Mouse (Mus musculus) hindbrain, embryonic 14.5 days (tissue): ENCODE data around the gene Prkcg. TPM values are rescaled to one million over a fixed set of nuclear protein-coding genes. Genes with fewer than 3 reads are reported as not detected.

ENCODE experiments used
- ATAC-seq: fragments of 200-750 bp; cut with Nextera tagmentation; 2 replicates; pipeline ENCODE4 v1.8.0; 2017; ENCODE audit warnings: moderate number of reproducible peaks, mild to moderate bottlenecking, moderate TSS enrichment, moderate library complexity; ENCODE audit not compliant: low FRiP score
- DNase-seq: peaks from one replicate; pipeline ENCODE4 v3.0.0-alpha.2; 2015; ENCODE audit warnings: low spot score
- H3K27ac ChIP-seq: fragments of 300-500 bp; sonication (generic); 2 replicates; pipeline ENCODE4 v1.5.1; 2014; ENCODE audit warnings: mild to moderate bottlenecking, moderate library complexity
- H3K27me3 ChIP-seq: fragments of 300-500 bp; sonication (generic); 2 replicates; pipeline ENCODE4 v1.6.1; 2014; ENCODE audit warnings: mild to moderate bottlenecking, low read length, mixed read lengths; ENCODE audit not compliant: control insufficient read depth, insufficient read depth
- H3K36me3 ChIP-seq: fragments of 300-500 bp; sonication (generic); replicated peaks from 2 replicates; pipeline ENCODE4 v1.6.1; 2014; ENCODE audit not compliant: control insufficient read depth, insufficient read depth
- H3K4me1 ChIP-seq: fragments of 300-500 bp; sonication (generic); replicated peaks from 2 replicates; pipeline ENCODE4 v1.6.1; 2014; ENCODE audit warnings: antibody characterized with exemption, low read length, mixed read lengths; ENCODE audit not compliant: control insufficient read depth, insufficient read depth
- H3K4me2 ChIP-seq: fragments of 300-500 bp; sonication (generic); replicated peaks from 2 replicates; pipeline ENCODE4 v1.6.1; 2014; ENCODE audit warnings: mild to moderate bottlenecking, moderate library complexity
- H3K4me3 ChIP-seq: fragments of 300-500 bp; sonication (generic); replicated peaks from 2 replicates; pipeline ENCODE4 v1.5.1; 2014; ENCODE audit warnings: mild to moderate bottlenecking, low read length
- H3K9ac ChIP-seq: fragments of 300-500 bp; sonication (generic); 2 replicates; pipeline ENCODE4 v1.6.1; 2014
- H3K9me3 ChIP-seq: fragments of 300-500 bp; sonication (generic); 2 replicates; pipeline ENCODE4 v1.6.1; 2016; ENCODE audit warnings: low read length; ENCODE audit not compliant: control insufficient read depth
- WGBS: fragments of 180-500 bp; shearing (Covaris S2); extraction: QIAGEN DNeasy Blood & Tissue Kit; methylation state at CpG from one replicate; pipeline ENCODE4 v1.1.7; 2014; 5-methylcytosine and 5-hydroxymethylcytosine counted together
- polyA plus RNA-seq: library from polyadenylated mRNA; unstranded; fragments of >200 nt; fragmentation: Nextera tagmentation; extraction: Ambion mirVana; gene quantifications from 2 replicates; pipeline ENCODE4 v1.2.1, GENCODE M21; 2014

Prkcg gene
- polyA plus RNA-seq, 1 experiment from 2014 or later: 1.1 TPM

DNA sequence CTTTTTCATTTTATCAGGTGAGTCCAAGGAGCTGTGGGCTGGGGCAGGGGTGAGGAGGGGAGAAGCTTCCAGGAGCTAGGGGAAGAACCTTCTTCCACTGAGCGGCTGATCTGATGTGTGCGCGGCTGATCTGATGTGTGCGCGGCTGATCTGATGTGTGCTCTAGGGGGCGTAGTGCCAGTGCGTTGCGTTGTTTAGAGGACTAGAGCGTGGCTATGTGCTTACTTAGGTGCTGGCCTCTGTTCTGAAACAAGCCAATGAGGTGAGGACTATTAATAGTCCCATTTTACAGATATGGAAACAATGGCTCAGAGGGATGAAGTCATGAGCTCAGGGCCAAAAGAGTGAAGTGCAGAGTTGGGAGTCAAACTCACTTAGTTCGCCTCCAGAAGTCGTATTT, 50.0 kb downstream of the Prkcg start:
- Histone ChIP-seq H3K9me3 (no peaks in the 10 kb centered on the region), H3K9ac (no peak overlapping the region), H3K4me2 (no peak overlapping the region), H3K27me3 (no peaks in the 10 kb centered on the region), H3K4me3 (no peak overlapping the region), H3K36me3 (peaks cover 49% of the 10 kb centered on the region), H3K27ac (no peak overlapping the region), H3K4me1 (peaks cover 5% of the 10 kb centered on the region; the same call in 1 of the 2 replicates)
- ATAC-seq (no peak), DNase-seq (no peak)
- WGBS: 95% methylated on average over 11 of the region's 11 CpGs

- Histone ChIP-seq H3K9me3 (no peaks in the 10 kb centered on the region), H3K4me3 (no peak overlapping the region), H3K4me2 (no peak overlapping the region), H3K9ac (no peak overlapping the region), H3K4me1 (no peaks in the 10 kb centered on the region), H3K36me3 (peaks cover 82% of the 10 kb centered on the region), H3K27me3 (no peaks in the 10 kb centered on the region), H3K27ac (no peak overlapping the region)
- DNase-seq: no peak
- no peak for ATAC-seq
- 96% methylated on average over 3 of the region's 3 CpGs for WGBS
Observed at GRCm38 (mm10) chr7:3343861-3344260, 54.9 kb downstream of the Prkcg start.

- no peak overlapping the region for H3K9ac ChIP-seq
- H3K36me3 ChIP-seq: peaks cover 85% of the 10 kb centered on the region
- no peaks in the 10 kb centered on the region for H3K4me1 ChIP-seq
- no peak for ATAC-seq
- no peak overlapping the region for H3K27ac ChIP-seq
- no peak overlapping the region for H3K4me2 ChIP-seq
- no peak overlapping the region for H3K4me3 ChIP-seq
- no peak for DNase-seq
- no peaks in the 10 kb centered on the region for H3K27me3 ChIP-seq
- no peaks in the 10 kb centered on the region for H3K9me3 ChIP-seq
- 93% methylated on average over 3 of the region's 3 CpGs for WGBS
Observed at GRCm38 (mm10) chr7:3345301-3345700, 56.3 kb downstream of the Prkcg start.

DNA sequence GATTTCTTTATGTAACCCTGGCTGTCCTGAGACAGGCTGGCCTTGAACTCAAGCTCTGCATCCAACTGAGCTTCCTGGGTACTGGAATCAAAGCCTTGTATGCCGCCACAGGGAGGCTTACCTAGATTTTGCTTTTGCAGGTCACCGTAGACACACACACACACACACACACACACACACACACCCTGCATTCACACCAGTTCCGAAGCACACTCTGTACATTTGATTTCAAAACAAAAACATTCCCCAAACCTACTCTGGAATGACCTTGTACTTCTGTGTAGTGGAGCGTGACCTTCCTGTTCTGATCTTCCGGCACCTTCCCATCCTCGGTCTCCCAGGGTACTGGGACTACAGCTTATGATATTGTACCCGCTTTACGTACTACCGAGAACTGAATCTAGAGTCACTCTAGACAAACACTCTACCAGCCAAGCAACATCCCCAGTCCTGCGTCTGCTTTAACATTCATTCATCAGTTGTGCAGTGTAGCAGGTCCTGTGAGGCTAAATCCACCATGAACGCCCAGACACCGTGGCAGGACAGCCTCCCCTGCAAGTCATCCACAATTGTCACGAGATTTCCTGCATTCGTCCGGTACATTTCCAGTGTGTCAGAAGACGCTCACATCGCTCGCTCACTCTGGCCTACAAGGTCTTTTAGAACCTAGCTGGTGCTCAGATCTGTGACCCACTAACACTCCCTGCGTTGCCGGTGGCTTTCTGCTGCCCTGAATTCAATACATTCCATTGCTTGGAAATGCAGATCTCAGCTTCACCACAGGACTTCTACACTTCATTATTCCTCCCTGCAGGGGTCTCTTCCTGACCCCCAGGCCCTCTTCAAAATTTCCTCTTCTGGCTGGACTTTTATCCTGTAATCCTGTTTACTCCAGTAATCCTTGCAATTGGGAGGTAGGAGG, 58.6 kb downstream of the Prkcg start:
- Histone ChIP-seq H3K9me3 (no peaks in the 10 kb centered on the region), H3K9ac (no peak overlapping the region), H3K27me3 (no peaks in the 10 kb centered on the region), H3K4me2 (no peak overlapping the region), H3K36me3 (peaks cover 84% of the 10 kb centered on the region), H3K4me1 (no peaks in the 10 kb centered on the region), H3K27ac (no peak overlapping the region), H3K4me3 (no peak overlapping the region)
- 35% methylated on average over 20 of the region's 20 CpGs for WGBS
- ATAC-seq: no peak
- DNase-seq: no peak

DNA sequence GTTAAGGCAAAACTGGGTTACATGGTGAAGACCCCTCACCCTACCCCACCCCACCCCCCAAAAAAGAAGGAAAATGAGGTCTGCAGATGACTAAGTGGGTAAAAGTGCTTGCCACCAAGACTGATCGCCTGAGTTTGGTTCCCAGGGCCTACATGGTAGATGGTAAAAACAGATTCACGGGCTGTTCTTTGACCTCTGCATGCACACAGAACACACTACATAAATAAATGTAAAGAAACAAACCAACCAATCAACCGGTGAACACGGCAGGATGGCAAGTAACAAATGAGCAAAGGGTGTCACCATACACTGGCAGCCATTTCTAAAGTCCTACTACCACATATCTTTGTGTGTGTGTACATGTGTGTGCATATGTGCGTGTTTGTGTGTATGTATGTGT, 59.3 kb downstream of the Prkcg start:
- WGBS: 62% methylated on average over 5 of the region's 5 CpGs
- no peak overlapping the region for H3K9ac ChIP-seq
- H3K36me3 ChIP-seq: peaks cover 78% of the 10 kb centered on the region
- H3K9me3 ChIP-seq: no peaks in the 10 kb centered on the region
- no peak overlapping the region for H3K4me2 ChIP-seq
- H3K27ac ChIP-seq: no peak overlapping the region
- ATAC-seq (no peak), DNase-seq (no peak)
- no peak overlapping the region for H3K4me3 ChIP-seq
- no peaks in the 10 kb centered on the region for H3K4me1 ChIP-seq
- no peaks in the 10 kb centered on the region for H3K27me3 ChIP-seq

GRCm38 (mm10) chr7:3349775-3350174, 60.8 kb downstream of the Prkcg start:
- no peaks in the 10 kb centered on the region for H3K4me1 ChIP-seq
- no peak overlapping the region for H3K4me2 ChIP-seq
- peaks cover 70% of the 10 kb centered on the region for H3K36me3 ChIP-seq
- no peak overlapping the region for H3K4me3 ChIP-seq
- H3K27ac ChIP-seq: no peak overlapping the region
- DNase-seq: no peak
- 90% methylated on average over 9 of the region's 9 CpGs for WGBS
- ATAC-seq: no peak
- no peaks in the 10 kb centered on the region for H3K27me3 ChIP-seq
- no peak overlapping the region for H3K9ac ChIP-seq
- no peaks in the 10 kb centered on the region for H3K9me3 ChIP-seq

GRCm38 (mm10) chr7:3351536-3351935, 62.6 kb downstream of the Prkcg start:
- H3K4me2 ChIP-seq: no peak overlapping the region
- H3K27me3 ChIP-seq: no peaks in the 10 kb centered on the region
- no peak overlapping the region for H3K4me3 ChIP-seq
- no peak overlapping the region for H3K9ac ChIP-seq
- H3K27ac ChIP-seq: no peak overlapping the region
- no peak for ATAC-seq
- no peaks in the 10 kb centered on the region for H3K4me1 ChIP-seq
- 100% methylated on average over 1 of the region's 1 CpGs for WGBS
- peaks cover 65% of the 10 kb centered on the region for H3K36me3 ChIP-seq
- no peaks in the 10 kb centered on the region for H3K9me3 ChIP-seq
- no peak for DNase-seq

DNA sequence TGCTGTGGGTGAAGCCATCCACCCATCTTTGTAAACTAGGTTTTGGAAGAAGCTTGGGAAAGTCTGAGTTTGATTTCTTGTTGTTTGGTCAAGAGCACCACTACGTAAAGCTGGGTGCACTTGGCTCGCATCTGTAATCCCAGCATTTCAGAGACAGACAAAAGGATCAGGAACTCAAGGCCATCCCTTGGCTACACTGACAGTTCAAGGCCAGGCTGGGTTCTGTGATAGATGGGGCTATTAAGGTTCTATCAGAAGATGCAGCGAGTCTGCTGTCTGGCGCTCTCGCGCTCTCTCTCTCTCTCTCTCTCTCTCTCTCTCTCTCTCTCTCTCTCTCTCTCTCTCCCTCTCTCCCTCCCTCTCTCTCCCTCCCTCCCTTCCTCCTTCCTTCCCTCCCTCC, 65.9 kb downstream of the Prkcg start:
- no peak overlapping the region for H3K4me2 ChIP-seq
- ATAC-seq (no peak), DNase-seq (no peak)
- 92% methylated on average over 6 of the region's 6 CpGs for WGBS
- H3K9ac ChIP-seq: no peak overlapping the region
- H3K4me3 ChIP-seq: no peak overlapping the region
- H3K36me3 ChIP-seq: peaks cover 57% of the 10 kb centered on the region
- no peak overlapping the region for H3K27ac ChIP-seq
- no peaks in the 10 kb centered on the region for H3K9me3 ChIP-seq
- no peaks in the 10 kb centered on the region for H3K27me3 ChIP-seq
- no peaks in the 10 kb centered on the region for H3K4me1 ChIP-seq

DNA sequence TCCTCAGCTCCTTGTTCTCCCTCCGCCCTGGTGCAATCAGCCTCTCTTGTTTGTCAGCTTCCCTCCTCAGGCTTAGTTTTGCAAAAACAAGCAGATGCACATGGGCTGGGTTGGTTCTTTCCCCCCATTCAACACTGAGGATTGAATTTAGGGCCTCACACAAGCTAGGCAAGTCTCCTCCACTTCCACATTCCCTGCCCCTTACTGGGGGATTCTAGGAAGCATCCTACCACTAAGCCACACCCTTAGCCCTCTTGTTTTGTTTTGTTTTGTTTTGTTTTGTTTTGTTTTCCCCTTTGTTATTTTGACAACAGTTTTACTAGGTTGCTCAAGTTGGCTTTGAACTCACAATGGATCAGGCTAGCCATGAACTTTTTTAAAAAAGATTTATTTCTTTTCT, 71.7 kb downstream of the Prkcg start:
- Histone ChIP-seq H3K27ac (no peak overlapping the region), H3K4me3 (no peak overlapping the region), H3K9me3 (no peaks in the 10 kb centered on the region), H3K27me3 (no peaks in the 10 kb centered on the region; the same call in 1 of the 2 replicates), H3K36me3 (peaks cover 52% of the 10 kb centered on the region), H3K4me1 (no peaks in the 10 kb centered on the region), H3K4me2 (no peak overlapping the region), H3K9ac (no peak overlapping the region)
- no peak for DNase-seq
- 90% methylated on average over 1 of the region's 1 CpGs for WGBS
- ATAC-seq: no peak
